In the genomic region with DNA sequence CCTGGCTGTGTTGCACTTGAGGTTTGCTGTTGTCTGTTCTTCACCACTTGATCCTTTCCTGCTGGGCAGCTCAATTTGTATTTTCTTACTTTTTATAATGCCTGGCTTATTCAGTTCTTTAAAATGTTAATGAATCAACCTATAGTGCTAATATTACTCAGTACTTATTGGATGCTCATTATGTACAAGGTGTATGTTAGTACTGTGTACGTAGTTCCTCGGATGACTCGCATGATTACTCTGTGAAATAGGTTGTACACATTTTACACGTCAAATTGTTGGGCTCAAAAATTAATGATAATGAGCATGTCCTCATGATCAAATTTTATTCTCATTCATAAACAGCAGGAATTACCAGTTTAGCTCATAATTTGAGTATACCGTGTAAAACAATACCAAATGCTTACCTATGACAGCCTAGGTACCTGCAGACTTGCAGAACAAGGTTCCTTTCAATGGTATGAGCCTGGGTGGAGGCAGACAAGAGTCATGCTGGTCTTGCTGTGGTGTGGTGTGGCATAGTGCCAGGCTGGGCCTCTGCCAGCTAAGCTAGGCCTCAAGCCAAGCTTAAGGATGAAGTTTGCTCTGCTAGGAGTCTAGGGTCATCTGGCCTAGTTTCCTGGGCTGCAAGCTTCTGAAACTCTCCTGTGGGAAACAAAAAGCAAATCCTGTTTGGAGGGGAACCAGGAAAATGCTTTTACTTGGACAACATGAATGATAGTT, we compare ENCODE assay signal across 8 mouse cellular contexts. TPM values are rescaled to one million over a fixed set of nuclear protein-coding genes. Genes with fewer than 3 reads are reported as not detected.
DNase-seq lines count a peak whose midpoint lies in the region; ATAC-seq lines count a peak whose summit lies in the region.
"Had no signal": no experiment of that assay in that cellular context is flagged by ENCODE, and none has a peak within 500 bp of the region (broad histone marks: within the 10 kb centered on the region; RNA-seq: fewer than 3 reads in every experiment).

No protein-coding gene starts in this region.

- no peaks in the 10 kb centered on the region for H3K36me3 ChIP-seq in midbrain, embryonic 15.5 days (replicated peaks)
- H3K36me3 ChIP-seq in midbrain, embryonic 10.5 days: no peaks in the 10 kb centered on the region; the same call in 1 of the 2 replicates

- no peaks in the 10 kb centered on the region for H3K9me3 ChIP-seq in midbrain, embryonic 15.5 days
- H3K9me3 ChIP-seq in midbrain, embryonic 10.5 days (replicated peaks): no peaks in the 10 kb centered on the region
- H3K9me3 ChIP-seq: liver, embryonic 15.5 days had no signal

- intact Hi-C loops in gastrocnemius, postnatal 14 days (cut with DNase I; ENCODE audit: low total_unique reads): no loop called here

- DNase-seq in midbrain, embryonic 10.5 days (ENCODE audit: low spot score): no peak
- peak; percentile 42 for DNase-seq in cerebellum, adult 11 months
- DNase-seq in gastrocnemius, postnatal 14 days: peak; percentile 71
- peak; percentile 95 to 96 for DNase-seq in kidney, postnatal 25 days
- DNase-seq in lung, postnatal 36 days: peak; percentile 95
- DNase-seq in urinary bladder, postnatal 14 days (ENCODE audit: low spot score): peak; percentile 87

- H3K27ac ChIP-seq in midbrain, embryonic 15.5 days: no peak overlapping the region
- H3K27ac ChIP-seq in midbrain, embryonic 10.5 days (replicated peaks): no peak overlapping the region
- H3K27ac ChIP-seq: liver, embryonic 15.5 days had no signal

- ATAC-seq in midbrain, embryonic 15.5 days (replicated peaks): peak; percentile 45; the same call in 1 of the 2 replicates

- H3K4me1 ChIP-seq in midbrain, embryonic 15.5 days: no peaks in the 10 kb centered on the region
- H3K4me1 ChIP-seq in midbrain, embryonic 10.5 days: no peaks in the 10 kb centered on the region

- no peak overlapping the region for H3K4me2 ChIP-seq in midbrain, embryonic 15.5 days
- H3K4me2 ChIP-seq: liver, embryonic 15.5 days had no signal

- no peak overlapping the region for H3K4me3 ChIP-seq in midbrain, embryonic 15.5 days
- H3K4me3 ChIP-seq in midbrain, embryonic 10.5 days: no peak overlapping the region
- H3K4me3 ChIP-seq: liver, embryonic 15.5 days had no signal

- H3K9ac ChIP-seq in midbrain, embryonic 15.5 days: no peak overlapping the region
- H3K9ac ChIP-seq: liver, embryonic 15.5 days had no signal

- H3K27me3 ChIP-seq in midbrain, embryonic 15.5 days (replicated peaks): no peaks in the 10 kb centered on the region
- H3K27me3 ChIP-seq in midbrain, embryonic 10.5 days (ENCODE audit: low read depth, poor library complexity, severe bottlenecking): no peaks in the 10 kb centered on the region
- H3K27me3 ChIP-seq: liver, embryonic 15.5 days had no signal

- 88% methylated on average over 5 of the region's 5 CpGs for WGBS in midbrain, embryonic 15.5 days
- 95% methylated on average over 5 of the region's 5 CpGs for WGBS in midbrain, embryonic 10.5 days

RNA-seq across cellular contexts. Expression of a gene that starts 45.8 kb away (rescaled TPM):
- polyA plus RNA-seq in midbrain, embryonic 15.5 days (2015; fragmentation: Nextera tagmentation; extraction: Ambion mirVana): 1.7 and 2.5 TPM in 2 replicates
- 4.6 and 5.7 TPM in 2 replicates for polyA plus RNA-seq in midbrain, embryonic 10.5 days (2016; fragmentation: Nextera tagmentation; extraction: Ambion mirVana)
- 10 to 100 TPM; 17.9 to 30.2 TPM for total RNA-seq in gastrocnemius, postnatal 14 days (2021)
